8 mouse cellular contexts compared by ENCODE assay signal in the genomic region with DNA sequence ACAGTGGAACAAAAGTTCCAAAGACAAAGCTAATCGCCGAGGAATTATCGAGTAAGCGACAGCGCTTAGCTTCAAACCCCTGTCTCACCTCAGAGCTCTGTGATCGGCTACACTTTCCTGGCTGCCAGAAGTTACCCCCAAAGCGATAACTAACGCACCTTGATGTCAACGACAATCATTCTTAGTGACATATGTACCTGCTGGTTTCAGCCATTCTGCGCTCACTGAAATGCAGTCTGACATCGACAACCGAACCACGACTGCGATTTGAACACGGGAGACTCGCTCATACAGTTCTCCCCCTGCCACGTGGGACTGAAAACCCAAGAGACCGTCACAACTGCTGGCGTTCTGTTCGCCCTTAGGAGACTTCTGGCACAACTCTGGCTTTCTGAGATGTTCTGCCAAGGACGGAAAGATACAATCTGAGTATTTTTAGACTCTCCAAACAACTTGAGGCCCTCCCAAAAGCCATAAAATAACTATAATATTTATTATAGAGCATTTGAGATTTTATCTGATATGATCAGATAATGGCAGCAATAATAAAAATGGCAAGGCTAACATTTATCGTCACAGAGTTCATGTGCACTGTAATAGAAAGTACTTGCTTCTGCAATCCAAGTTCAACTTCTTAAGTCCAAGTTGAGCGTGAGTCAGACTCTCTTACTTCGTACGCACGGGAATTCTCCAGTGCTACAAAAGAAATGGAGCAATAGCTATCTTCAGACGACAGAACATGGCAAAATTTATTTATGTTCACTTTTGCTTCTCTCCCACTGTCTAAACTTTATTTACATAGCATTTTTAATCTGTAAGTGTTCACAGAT. TPM values are rescaled to one million over a fixed set of nuclear protein-coding genes. Genes with fewer than 3 reads are reported as not detected.
DNase-seq lines count a peak whose midpoint lies in the region; ATAC-seq and TF ChIP-seq lines count a peak whose summit lies in the region.

No protein-coding gene starts in this region.

- DNase-seq in kidney, adult 2 months = no peak
- no peak for DNase-seq in kidney, adult 8-10 months
- peak; percentile 41 for DNase-seq in embryo, embryonic 11 days
- peak; percentile 18 for DNase-seq in hindbrain, embryonic 11.5 days (ENCODE audit: low spot score)
- DNase-seq in layer of hippocampus, adult 9-10 months (ENCODE audit: low spot score) = no peak
- DNase-seq in natural killer cell, adult 2 months (ENCODE audit: low spot score in 2 of 2) = no peak

- H3K27ac ChIP-seq in kidney, adult 2 months (ENCODE audit: insufficient read depth, low read depth, low read length) = no peak overlapping the region
- no peak overlapping the region for H3K27ac ChIP-seq in hindbrain, embryonic 11.5 days (ENCODE audit: low read depth, low read length)
- H3K27ac ChIP-seq in lung, embryonic 15.5 days = no peak overlapping the region
- H3K27ac ChIP-seq in stomach, embryonic 15.5 days = no peak overlapping the region

- H3K27me3 ChIP-seq in kidney, adult 2 months (replicated peaks; ENCODE audit: control insufficient read depth, insufficient read depth, low read length) = no peaks in the 10 kb centered on the region
- H3K27me3 ChIP-seq in hindbrain, embryonic 11.5 days (ENCODE audit: control insufficient read depth, insufficient read depth, low read length) = peaks cover 4% of the 10 kb centered on the region; the same call in 1 of the 2 replicates
- H3K27me3 ChIP-seq in lung, embryonic 15.5 days = peaks cover 12% of the 10 kb centered on the region; the same call in 1 of the 2 replicates
- no peaks in the 10 kb centered on the region for H3K27me3 ChIP-seq in stomach, embryonic 15.5 days (replicated peaks)

- ATAC-seq in hindbrain, embryonic 11.5 days (ENCODE audit: low FRiP score) = no peak
- no peak for ATAC-seq in lung, embryonic 15.5 days (ENCODE audit: borderline replicate concordance, extremely low read depth, low FRiP score, low TSS enrichment)
- no peak for ATAC-seq in stomach, embryonic 15.5 days (ENCODE audit: insufficient read depth, low FRiP score, low read depth)

- peak overlapping the region; percentile 11 for H3K4me2 ChIP-seq in hindbrain, embryonic 11.5 days (replicated peaks; ENCODE audit: low read depth, low read length)
- H3K4me2 ChIP-seq in lung, embryonic 15.5 days = peak overlapping the region; percentile 53
- H3K4me2 ChIP-seq in stomach, embryonic 15.5 days = peak overlapping the region; percentile 50

- TF ChIP-seq CTCF in kidney, adult 2 months (conservative IDR thresholded peaks at IDR 0.05; ENCODE audit: insufficient read depth, insufficient read length, low read depth, low read length) = no peak

- 19% methylated on average over 27 of the region's 27 CpGs for WGBS in kidney, adult 2 months
- 29% methylated on average over 27 of the region's 27 CpGs for WGBS in hindbrain, embryonic 11.5 days
- 12% methylated on average over 27 of the region's 27 CpGs for WGBS in lung, embryonic 15.5 days
- 14% methylated on average over 27 of the region's 27 CpGs for WGBS in stomach, embryonic 15.5 days

- peaks cover 2% of the 10 kb centered on the region; the same call in 1 of the 2 replicates for H3K4me1 ChIP-seq in kidney, adult 2 months (ENCODE audit: control insufficient read depth, insufficient read depth, low read length)
- H3K4me1 ChIP-seq in hindbrain, embryonic 11.5 days (replicated peaks; ENCODE audit: control insufficient read depth, insufficient read depth, low read length) = no peaks in the 10 kb centered on the region
- peaks cover 15% of the 10 kb centered on the region for H3K4me1 ChIP-seq in lung, embryonic 15.5 days
- no peaks in the 10 kb centered on the region for H3K4me1 ChIP-seq in stomach, embryonic 15.5 days

- peak overlapping the region; percentile 34; the same call in 1 of the 2 replicates for H3K9ac ChIP-seq in hindbrain, embryonic 11.5 days (ENCODE audit: low read depth, low read length)
- peak overlapping the region; percentile 20; the same call in 1 of the 2 replicates for H3K9ac ChIP-seq in lung, embryonic 15.5 days
- H3K9ac ChIP-seq in stomach, embryonic 15.5 days = peak overlapping the region; percentile 10; the same call in 1 of the 2 replicates

- H3K9me3 ChIP-seq in hindbrain, embryonic 11.5 days (ENCODE audit: control insufficient read depth, low read length) = no peaks in the 10 kb centered on the region
- H3K9me3 ChIP-seq in lung, embryonic 15.5 days = no peaks in the 10 kb centered on the region
- H3K9me3 ChIP-seq in stomach, embryonic 15.5 days = no peaks in the 10 kb centered on the region

- peak overlapping the region; percentile 2; the same call in 1 of the 2 replicates for H3K4me3 ChIP-seq in kidney, adult 2 months (ENCODE audit: insufficient read depth, low read depth, low read length)
- 0 out of 2 replicates have a peak overlapping the region, but pooled peaks have one; percentile 2 for H3K4me3 ChIP-seq in hindbrain, embryonic 11.5 days (ENCODE audit: low read depth, low read length)
- peak overlapping the region; percentile 34 for H3K4me3 ChIP-seq in lung, embryonic 15.5 days
- peak overlapping the region; percentile 34 for H3K4me3 ChIP-seq in stomach, embryonic 15.5 days (replicated peaks)

- H3K36me3 ChIP-seq in kidney, adult 2 months (ENCODE audit: control insufficient read depth, insufficient read depth, low read length) = no peaks in the 10 kb centered on the region
- H3K36me3 ChIP-seq in hindbrain, embryonic 11.5 days (ENCODE audit: control insufficient read depth, insufficient read depth, low read length) = no peaks in the 10 kb centered on the region
- H3K36me3 ChIP-seq in lung, embryonic 15.5 days = no peaks in the 10 kb centered on the region
- H3K36me3 ChIP-seq in stomach, embryonic 15.5 days = no peaks in the 10 kb centered on the region

- TF ChIP-seq POLR2A in kidney, adult 2 months (IDR thresholded peaks at IDR 0.05; ENCODE audit: low read depth, low read length) = no peak

RNA-seq across cellular contexts. Expression of a gene that starts 8.4 kb away (rescaled TPM):
- polyA plus RNA-seq in kidney, adult 2 months (2012; rRNA removed) = 5.5 and 5.7 TPM in 2 replicates
- 32.6 and 33.8 TPM in 2 replicates for polyA plus RNA-seq in hindbrain, embryonic 11.5 days (2014; fragmentation: Nextera tagmentation; extraction: Ambion mirVana)
- 22.7 and 23.2 TPM in 2 replicates for polyA plus RNA-seq in lung, embryonic 15.5 days (2015; fragmentation: Nextera tagmentation; extraction: Ambion mirVana)
- polyA plus RNA-seq in stomach, embryonic 15.5 days (2015; fragmentation: Nextera tagmentation; extraction: Ambion mirVana) = 24.3 and 26.5 TPM in 2 replicates

RNA-seq across cellular contexts. Expression of a gene that starts 33.7 kb away (rescaled TPM):
- polyA plus RNA-seq in kidney, adult 2 months (2012; rRNA removed) = 541 and 684 TPM in 2 replicates
- 235 and 238 TPM in 2 replicates for polyA plus RNA-seq in hindbrain, embryonic 11.5 days (2014; fragmentation: Nextera tagmentation; extraction: Ambion mirVana)
- polyA plus RNA-seq in lung, embryonic 15.5 days (2015; fragmentation: Nextera tagmentation; extraction: Ambion mirVana) = 208 TPM in 2 replicates
- polyA plus RNA-seq in stomach, embryonic 15.5 days (2015; fragmentation: Nextera tagmentation; extraction: Ambion mirVana) = 226 and 231 TPM in 2 replicates

Comparison
In these comparisons a context has a peak if more than half of its experiments do, and no peak if none do; other contexts are left out.
1. DNase-seq: peak in embryo, embryonic 11 days (single experiment) and hindbrain, embryonic 11.5 days (single experiment); none in kidney, adult 2 months (single experiment), kidney, adult 8-10 months (0 of 2), layer of hippocampus, adult 9-10 months (single experiment) and natural killer cell, adult 2 months (0 of 2).
2. Peak in every context shown above with its lines, with median percentiles within 50 percentile points of each other: H3K4me3 ChIP-seq, H3K4me2 ChIP-seq and H3K9ac ChIP-seq.